Mouse (Mus musculus) adrenal gland, adult 8-10 months (tissue): Measurements from ENCODE around the gene Neurog2. TPM values are rescaled to one million over a fixed set of nuclear protein-coding genes. Genes with fewer than 3 reads are reported as not detected.

Experiments
- DNase-seq: peaks from one replicate; pipeline ENCODE4 v3.0.0; 2022
- total RNA-seq, 4 experiments: library from RNA; stranded (reverse); gene quantifications; 2 replicates each; pipeline ENCODE4 v1.2.4; 2022

The Neurog2 gene
- total RNA-seq, 4 experiments from 2014 or later, result not detected

- DNase-seq, result no peak
Measured at GRCm38 (mm10) chr3:127646156-127646825, 13.4 kb downstream of the Neurog2 start.

- DNase-seq, result no peak
Measured at GRCm38 (mm10) chr3:127651742-127652653, 19.1 kb downstream of the Neurog2 start.

- DNase-seq, result no peak
Measured at GRCm38 (mm10) chr3:127660712-127661111, 27.8 kb downstream of the Neurog2 start.

- DNase-seq, result no peak
Measured at GRCm38 (mm10) chr3:127661646-127662531, 29.0 kb downstream of the Neurog2 start.

GRCm38 (mm10) chr3:127679703-127680102 lies 46.8 kb downstream of the Neurog2 start:
- DNase-seq, result no peak

Other genes with a start within 250 kb of the Neurog2 start
- 10 to 100 TPM; 42.5 to 55.4 (median 46.6) TPM for gene Ank2, start 133.8 kb upstream of the Neurog2 start, total RNA-seq
- gene Larp7, start 79.8 kb upstream of the Neurog2 start, total RNA-seq, result 10 to 100 TPM; 19.0 to 20.0 (median 19.5) TPM
- gene Zgrf1, start 79.6 kb upstream of the Neurog2 start, total RNA-seq, result 1 to 10 TPM; 1.4 to 2.8 (median 2.0) TPM
- gene Alpk1, start 147.4 kb downstream of the Neurog2 start, total RNA-seq, result 10 to 100 TPM; 11.8 to 21.1 (median 15.1) TPM
- 10 to 100 TPM in 1 of 4 experiments, 1 to 10 TPM in 3; 5.7 to 10.9 (median 8.4) TPM for gene Tifa, start 156.7 kb downstream of the Neurog2 start, total RNA-seq
- gene Ap1ar, start 204.4 kb downstream of the Neurog2 start, total RNA-seq, result 10 to 100 TPM; 34.6 to 43.5 (median 42.4) TPM